Mouse (Mus musculus) lung, adult 2 months (tissue): ENCODE measurements around the gene Smarca2.

Experiments
- CTCF ChIP-seq: fragments of 200-500 bp; IDR thresholded peaks from 2 replicates; pipeline ENCODE4 v1.5.1; 2011; ENCODE audit warnings: mild to moderate bottlenecking, low read length, control low read depth; ENCODE audit not compliant: insufficient read depth
- POLR2A ChIP-seq: fragments of 200-500 bp; IDR thresholded peaks from 2 replicates; pipeline ENCODE4 v1.6.1; 2011; ENCODE audit warnings: low read depth, mild to moderate bottlenecking, control low read depth, low read length, borderline replicate concordance; ENCODE audit errors: extremely low read depth

DNA sequence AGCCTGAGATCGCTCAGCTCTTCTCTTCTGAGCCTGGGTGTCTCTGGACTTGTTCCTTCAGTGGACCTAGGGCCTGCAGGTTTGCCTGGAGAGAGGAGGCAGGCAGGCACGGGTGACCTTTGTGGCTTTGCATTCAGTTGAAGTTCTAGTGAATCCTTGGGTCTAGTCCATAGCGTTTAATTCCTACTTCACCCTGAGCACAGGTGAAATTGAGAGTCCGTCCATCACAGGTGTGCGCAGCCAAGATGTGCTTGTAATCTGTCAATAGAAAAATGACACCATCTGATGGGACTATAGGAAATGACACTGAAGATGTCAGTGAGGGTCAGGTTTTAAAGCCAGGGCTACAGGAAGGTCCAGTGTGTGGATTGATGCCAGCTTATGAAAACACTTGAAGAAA, 164.0 kb downstream of the Smarca2 start:
- TF ChIP-seq CTCF (no peak), POLR2A (no peak)
